Mouse (Mus musculus) urinary bladder, postnatal 4 days (tissue): Measurements from ENCODE around the gene Tmem82.
"Not testable (repeated sequence)": the region's sequence is repeated elsewhere in the genome, so short reads cannot be mapped to it uniquely, and the experiment has no call there.

Source experiments
- DNase-seq, 2 experiments: peaks; one replicate each; pipeline ENCODE4 v3.0.0; 2021 to 2022; ENCODE audit warnings: low spot score in 2 of 2

The Tmem82 gene

DNA sequence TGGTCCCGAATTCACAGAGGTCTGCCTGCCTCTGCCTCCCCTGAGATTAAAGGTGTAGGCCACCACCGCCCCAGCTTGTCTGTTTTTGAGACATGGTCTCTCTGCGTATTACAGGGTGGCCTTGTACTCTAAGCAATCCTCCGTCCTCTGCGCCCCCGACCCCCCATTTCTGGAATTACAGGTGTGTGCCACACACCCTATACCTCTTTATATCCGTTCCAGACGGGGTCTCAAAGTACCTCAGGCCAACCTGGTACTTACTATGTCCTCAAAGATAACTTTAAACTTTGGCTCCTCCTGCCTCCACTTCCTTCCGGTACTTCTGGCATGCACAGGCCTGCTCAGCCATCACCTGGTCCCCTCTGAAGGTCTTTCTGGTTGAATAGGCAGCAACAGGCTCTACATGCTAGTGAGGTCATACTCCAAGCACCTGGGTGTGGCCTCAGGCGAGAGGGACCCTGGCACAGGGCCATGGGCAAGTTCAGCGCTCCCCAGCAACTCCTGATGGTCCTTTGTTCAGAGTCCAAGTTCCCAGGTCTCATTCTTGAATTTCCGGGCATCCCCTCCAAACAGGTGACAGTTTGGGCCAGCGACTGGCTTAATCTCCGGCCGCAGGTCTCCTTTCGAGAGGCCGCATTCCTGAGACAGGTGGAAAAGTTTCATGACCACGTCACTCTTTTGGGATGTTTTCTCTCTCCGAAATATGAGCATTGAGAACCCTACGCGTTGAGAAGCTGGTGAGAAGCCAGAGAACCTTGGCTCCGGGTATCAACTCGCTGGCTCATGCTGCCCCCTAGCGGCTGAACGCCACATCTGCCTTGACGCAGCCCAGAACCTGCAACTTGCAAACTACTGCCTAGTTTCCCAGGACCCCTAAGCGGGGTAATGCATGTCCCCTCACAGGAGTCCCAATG lies 43.4 kb downstream of the Tmem82 start:
- peak; percentile 77 to 90 for DNase-seq

DNA sequence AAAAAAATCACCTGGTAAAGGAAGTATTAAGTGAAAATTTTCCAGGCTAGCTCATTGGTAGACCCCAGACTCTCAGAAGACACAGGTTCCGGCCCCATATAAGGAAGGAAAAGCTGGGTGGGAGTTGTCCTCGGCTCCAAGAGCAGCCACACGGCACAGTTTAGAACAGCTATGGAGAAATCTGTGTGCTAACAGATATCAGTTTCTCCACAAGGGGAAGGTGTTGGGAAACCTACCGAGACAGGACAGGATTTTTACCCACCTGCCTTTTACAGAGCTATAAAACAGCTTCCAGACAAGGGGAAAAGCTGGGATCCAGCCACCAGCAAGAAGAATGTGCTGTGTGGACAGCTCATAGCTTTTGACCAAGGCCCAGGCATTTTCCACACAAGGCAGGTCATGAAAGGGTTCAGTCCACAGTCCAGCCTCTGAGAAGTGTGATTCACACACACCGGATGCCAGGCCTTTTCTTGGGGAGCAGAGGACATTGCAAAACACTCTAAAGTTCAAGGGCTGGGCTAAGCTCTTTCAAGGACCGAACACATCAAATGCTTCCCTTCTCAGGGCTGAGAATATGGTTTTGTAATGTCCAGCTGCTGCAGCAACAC lies 45.0 kb downstream of the Tmem82 start:
- peak in 1 of 2 experiments; percentile 50 for DNase-seq

DNA sequence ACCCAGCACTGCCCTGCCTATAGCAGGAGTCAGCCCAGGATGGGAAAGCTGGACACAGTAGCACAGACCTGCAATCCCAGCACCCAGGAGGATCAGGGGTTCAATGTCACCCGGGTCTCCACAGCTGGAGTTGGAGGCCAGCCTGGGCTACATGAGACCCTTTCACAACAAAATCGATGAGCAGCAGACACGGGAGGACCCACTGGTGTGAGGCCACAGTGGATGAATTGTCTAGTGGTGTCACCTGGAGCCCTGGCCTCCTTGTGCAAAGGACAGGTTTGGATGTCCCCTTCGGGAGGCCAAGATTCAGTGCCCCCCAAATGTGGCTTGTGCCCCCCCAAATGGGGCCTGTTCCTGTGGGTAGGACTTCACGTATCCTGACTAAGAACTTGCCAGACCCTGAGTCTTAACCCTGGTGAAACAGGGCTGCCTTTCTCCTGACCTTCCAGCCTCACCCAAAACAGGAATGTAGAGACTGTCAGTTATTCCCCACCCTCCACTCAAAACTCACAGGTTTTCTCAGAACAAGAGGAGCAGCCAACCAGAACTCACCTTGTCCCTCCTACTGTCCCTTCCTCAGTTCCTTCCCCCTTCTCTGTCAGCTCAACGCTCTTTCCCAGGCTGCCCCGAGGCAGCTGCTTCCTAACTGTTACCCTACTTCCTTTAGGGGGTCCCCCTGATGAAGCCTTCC lies 45.6 kb downstream of the Tmem82 start:
- no peak for DNase-seq

DNA sequence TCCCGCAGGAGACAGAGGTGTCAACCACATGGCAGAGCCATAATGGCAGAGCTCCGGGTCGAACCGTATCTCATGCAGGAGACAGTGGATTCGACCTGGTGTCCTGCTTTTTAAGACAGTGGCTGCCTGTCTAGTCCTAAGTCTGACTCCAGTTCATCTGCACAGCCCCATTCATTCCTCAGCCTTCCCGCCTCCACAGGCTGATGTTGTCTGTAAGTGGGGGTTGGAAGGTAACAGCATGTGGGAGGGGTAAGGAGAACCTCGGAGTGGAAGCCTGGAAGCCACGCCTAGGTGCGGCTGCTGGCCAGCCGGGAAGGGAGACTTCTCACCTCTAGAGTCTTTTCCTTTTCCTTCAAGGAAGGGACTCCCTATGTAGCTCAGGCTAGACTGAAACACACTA lies 46.5 kb downstream of the Tmem82 start:
- DNase-seq = no peak

DNA sequence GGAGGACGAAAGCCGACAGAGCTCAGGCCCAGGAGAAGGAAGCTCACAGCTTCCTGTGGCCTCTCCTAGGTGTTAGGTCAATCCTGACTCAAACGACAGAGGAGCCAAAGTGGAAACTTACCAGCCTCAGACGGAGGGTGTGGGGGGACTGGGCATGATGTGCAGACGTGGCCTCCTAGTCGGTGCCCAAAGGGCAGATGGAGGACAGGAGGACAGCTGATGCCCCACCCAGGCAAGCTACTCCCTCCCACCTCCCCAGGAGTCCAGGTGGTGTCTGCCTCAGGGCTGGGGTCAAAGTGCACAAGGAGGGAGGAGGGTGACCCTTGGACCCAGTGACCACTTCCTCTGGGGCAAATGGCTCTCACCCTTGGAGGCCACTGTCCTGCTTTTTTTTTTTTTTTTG lies 47.1 kb downstream of the Tmem82 start:
- no peak for DNase-seq

DNA sequence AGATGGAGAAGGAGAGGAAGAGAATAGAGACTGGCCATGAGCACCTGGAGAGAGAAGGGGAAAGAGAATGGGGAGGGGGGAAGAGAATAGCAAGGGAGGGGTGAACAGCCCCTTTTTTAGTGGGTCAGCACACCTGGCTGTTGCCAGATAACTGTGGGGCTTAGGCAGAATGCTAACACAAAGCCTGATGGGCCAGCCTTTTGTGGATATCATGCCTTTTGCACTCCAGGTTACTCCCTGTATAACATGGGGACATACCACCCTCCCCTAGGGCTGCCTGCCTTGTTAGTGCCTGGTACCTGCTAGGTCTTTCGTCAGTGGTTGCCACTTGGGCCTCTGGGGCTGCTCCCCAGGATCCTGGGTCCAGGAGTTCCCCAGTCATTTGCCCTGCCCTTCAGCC lies 47.6 kb downstream of the Tmem82 start:
- DNase-seq = no peak

DNA sequence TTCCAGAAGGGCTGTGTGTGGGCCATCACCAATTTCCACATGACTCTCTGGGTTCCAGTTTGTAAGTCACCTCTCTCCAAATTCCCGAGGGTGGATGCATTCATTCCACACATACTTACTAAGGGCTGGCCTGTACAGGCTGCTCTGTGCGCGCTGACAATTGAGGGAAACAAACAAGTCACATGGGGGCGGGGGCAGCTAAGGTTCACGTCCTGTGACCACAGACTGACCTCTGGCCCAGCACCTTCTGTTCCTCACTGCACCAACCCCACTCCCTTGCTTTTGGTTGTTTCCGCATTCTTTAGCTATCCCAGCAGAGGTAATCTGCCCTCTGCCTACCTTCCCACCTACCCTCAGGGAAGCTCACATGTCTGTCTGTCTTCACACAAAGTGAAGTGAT lies 48.4 kb downstream of the Tmem82 start:
- no peak for DNase-seq

DNA sequence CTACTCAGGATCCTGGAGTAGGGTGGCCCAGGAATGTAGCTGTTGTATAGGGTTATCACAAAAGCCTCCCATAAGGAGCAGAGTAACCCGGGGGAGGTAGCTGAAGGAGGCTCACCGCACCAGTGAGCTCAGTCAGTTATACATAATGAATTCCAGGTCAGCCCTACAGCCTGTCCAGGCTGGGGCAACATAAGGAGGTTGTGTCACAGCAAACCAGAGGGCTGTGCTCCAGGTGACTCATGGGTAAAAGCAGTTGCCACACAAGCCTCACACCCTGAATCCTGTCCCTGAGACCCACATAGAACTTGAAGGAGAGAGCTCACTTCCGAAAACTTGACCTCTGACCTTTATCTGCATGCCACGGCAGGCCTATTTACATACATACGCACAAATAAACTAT lies 49.5 kb downstream of the Tmem82 start:
- DNase-seq = no peak

DNA sequence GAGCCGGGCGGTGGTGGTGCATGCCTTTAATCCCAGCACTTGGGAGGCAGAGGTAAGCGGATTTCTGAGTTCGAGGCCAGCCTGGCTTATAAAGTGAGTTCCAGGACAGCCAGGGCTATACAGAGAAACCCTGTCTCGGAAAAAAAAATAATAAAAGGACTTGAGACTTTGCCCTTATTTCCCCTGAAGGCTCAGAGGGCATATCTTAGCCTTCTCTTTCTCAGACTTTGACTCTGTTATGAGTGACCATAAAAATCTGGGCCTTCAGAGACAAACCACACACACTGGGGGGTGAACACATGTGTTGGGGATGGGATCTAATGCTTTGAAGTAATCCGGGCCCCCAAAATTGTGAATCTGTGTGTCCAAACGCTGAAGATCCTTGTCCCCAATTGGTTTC lies 51.3 kb downstream of the Tmem82 start:
- DNase-seq = not testable (repeated sequence)

DNA sequence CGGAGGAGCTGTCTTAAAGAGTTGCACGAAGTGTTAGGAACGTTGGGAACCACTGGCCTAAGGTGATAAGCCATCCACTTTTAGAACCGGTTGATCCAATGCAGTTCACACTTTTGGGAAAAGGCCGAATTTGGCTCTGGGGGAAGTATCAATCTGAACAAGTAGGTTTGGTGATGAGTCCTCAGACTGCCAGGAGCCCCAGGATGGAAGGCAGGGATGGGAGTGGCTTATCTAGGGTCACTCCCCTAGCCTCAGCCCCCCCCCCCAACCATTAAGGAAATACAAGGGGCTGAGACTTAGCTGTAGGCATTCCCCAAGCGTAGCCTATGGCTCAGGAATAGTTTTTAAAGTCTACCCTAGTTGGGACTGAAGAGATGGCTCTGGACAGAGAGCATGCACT lies 52.2 kb downstream of the Tmem82 start:
- DNase-seq = no peak

DNA sequence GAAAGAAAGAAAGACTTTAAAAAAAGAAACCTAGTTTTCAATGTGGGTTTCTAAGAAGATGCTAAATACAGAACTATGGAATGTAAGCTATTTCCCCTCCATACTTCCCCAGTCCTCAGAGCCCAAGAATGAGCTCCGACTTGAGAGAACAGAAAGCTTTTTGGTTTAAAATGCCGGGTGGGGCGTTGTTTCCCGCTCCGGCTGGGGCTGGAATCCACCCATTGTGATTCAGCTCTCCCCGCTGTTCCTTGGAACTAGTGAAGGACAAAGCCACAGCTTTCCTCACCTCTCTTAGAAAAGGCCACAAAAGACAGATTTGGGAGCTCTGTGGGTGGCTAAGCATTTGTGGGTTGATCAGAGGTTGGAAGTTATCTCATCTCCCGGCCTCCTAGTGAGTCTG lies 53.1 kb downstream of the Tmem82 start:
- no peak for DNase-seq

DNA sequence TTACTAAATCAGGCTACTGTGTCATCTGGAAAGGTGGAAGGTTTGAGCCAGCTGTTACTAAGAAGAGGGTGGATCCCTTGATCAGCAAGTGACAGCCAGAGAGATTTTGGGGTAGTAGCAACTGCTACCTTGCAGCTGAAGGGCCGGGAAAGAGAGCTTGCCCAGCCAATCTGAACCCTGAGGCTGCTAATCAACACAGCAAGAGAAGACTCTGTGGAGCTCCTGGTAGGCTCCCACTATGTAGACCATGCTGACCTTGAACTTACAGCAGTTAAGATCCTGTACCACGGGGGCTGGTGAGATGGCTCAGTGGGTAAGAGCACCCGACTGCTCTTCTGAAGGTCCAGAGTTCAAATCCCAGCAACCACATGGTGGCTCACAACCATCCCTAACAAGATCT lies 53.8 kb downstream of the Tmem82 start:
- DNase-seq = no peak

DNA sequence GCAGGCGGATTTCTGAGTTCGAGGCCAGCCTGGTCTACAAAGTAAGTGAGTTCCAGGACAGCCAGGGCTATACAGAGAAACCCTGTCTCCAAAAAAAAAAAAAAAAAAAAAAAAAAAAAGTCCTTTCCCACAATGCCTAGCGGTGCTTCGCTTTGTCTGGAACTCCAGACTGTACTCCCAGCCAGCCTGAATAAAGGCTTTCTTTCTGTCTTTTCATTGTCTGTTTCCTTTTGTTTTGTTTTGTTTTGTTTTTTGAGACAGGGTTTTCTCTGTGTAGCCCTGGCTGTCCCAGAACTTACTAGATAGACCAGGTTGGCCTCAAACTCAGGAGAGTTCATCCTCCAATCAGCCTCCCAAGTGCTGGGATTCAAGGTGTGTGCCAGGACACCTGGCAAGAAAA lies 54.2 kb downstream of the Tmem82 start:
- no peak for DNase-seq
